Mouse (Mus musculus) heart, postnatal 0 days (tissue): ENCODE results near the gene Usp7. TPM values are rescaled to one million over a fixed set of nuclear protein-coding genes. Genes with fewer than 3 reads are reported as not detected.

Experiments
- ATAC-seq: fragments of 200-750 bp; cut with Nextera tagmentation; 2 replicates; pipeline ENCODE4 v1.8.0; 2017; ENCODE audit warnings: low read depth, moderate number of reproducible peaks, moderate library complexity; ENCODE audit not compliant: insufficient read depth
- DNase-seq: peaks from one replicate; pipeline ENCODE4 v3.0.0-alpha.2; 2016; ENCODE audit warnings: low spot score
- H3K27ac ChIP-seq: fragments of 300-500 bp; sonication (generic); 2 replicates; pipeline ENCODE4 v1.5.1; 2014; ENCODE audit warnings: low read depth, mild to moderate bottlenecking
- H3K27me3 ChIP-seq: fragments of 300-500 bp; sonication (generic); 2 replicates; pipeline ENCODE4 v1.6.1; 2014; ENCODE audit warnings: low read length, mixed read lengths; ENCODE audit not compliant: control insufficient read depth, insufficient read depth
- H3K36me3 ChIP-seq: fragments of 300-500 bp; sonication (generic); replicated peaks from 2 replicates; pipeline ENCODE4 v1.6.1; 2014; ENCODE audit warnings: low read length, mixed read lengths; ENCODE audit not compliant: control insufficient read depth, insufficient read depth
- H3K4me1 ChIP-seq: fragments of 300-500 bp; sonication (generic); 2 replicates; pipeline ENCODE4 v1.6.1; 2014; ENCODE audit warnings: antibody characterized with exemption; ENCODE audit not compliant: control insufficient read depth, insufficient read depth
- H3K4me2 ChIP-seq: fragments of 300-500 bp; sonication (generic); 2 replicates; pipeline ENCODE4 v1.6.1; 2014; ENCODE audit warnings: low read depth, mild to moderate bottlenecking, low read length, moderate library complexity
- H3K4me3 ChIP-seq: fragments of 300-500 bp; sonication (generic); 2 replicates; pipeline ENCODE4 v1.5.1; 2014; ENCODE audit warnings: low read depth, low read length
- H3K9ac ChIP-seq: fragments of 300-500 bp; sonication (generic); replicated peaks from 2 replicates; pipeline ENCODE4 v1.6.1; 2014; ENCODE audit warnings: low read depth, low read length, mixed read lengths
- H3K9me3 ChIP-seq: fragments of 300-500 bp; sonication (generic); replicated peaks from 2 replicates; pipeline ENCODE4 v1.6.1; 2016; ENCODE audit warnings: low read length; ENCODE audit not compliant: control insufficient read depth
- CTCF ChIP-seq: IDR thresholded peaks from 2 replicates; pipeline ENCODE4 v1.5.1; 2016; ENCODE audit warnings: antibody characterized with exemption, control low read depth, low read depth
- EP300 ChIP-seq: IDR thresholded peaks from 2 replicates; pipeline ENCODE4 v1.6.1; 2016; ENCODE audit warnings: antibody characterized with exemption, low read depth
- WGBS: fragments of 180-500 bp; shearing (Covaris S2); extraction: QIAGEN DNeasy Blood & Tissue Kit; methylation state at CpG from one replicate; pipeline ENCODE4 v1.1.7; 2014; 5-methylcytosine and 5-hydroxymethylcytosine counted together
- polyA plus RNA-seq: library from polyadenylated mRNA; unstranded; fragments of >200 nt; fragmentation: Nextera tagmentation; extraction: Ambion mirVana; gene quantifications from 2 replicates; pipeline ENCODE4 v1.2.1, GENCODE M21; 2015
- total RNA-seq: library from RNA; depleted of rRNA; stranded (reverse); fragments of >200 nt; gene quantifications from 2 replicates; pipeline ENCODE4 v1.2.3, GENCODE M21; 2014; ENCODE audit warnings: low replicate concordance; rRNA removed

The Usp7 gene
- total and polyA plus RNA-seq, 2 experiments from 2014 or later = 10.0 to 33.4 TPM

DNA sequence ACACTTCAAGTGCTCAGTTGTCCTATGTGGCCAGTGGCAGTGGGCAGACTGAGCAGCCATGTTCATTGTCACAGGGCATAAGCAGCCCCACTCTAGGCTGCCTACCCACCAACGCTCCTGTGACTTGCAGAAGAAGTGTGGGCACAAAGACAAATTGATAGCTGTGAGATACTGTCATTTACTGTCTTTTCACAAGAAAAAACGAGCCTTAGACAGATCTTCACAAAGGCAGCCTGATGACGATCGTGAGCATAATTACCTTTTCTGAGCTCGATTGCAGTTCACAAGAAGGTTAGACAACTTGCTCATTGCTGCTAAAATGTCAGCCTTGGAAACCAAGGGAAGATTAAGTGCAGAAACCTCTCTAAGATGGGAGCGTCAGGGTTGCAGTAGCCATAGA is 137.0 kb downstream of the Usp7 start:
- H3K4me3 ChIP-seq = no peak overlapping the region
- TF ChIP-seq EP300 = no peak
- no peak for TF ChIP-seq CTCF
- no peak overlapping the region for H3K4me2 ChIP-seq
- no peak overlapping the region for H3K9ac ChIP-seq
- no peaks in the 10 kb centered on the region for H3K27me3 ChIP-seq
- H3K36me3 ChIP-seq = peaks cover 75% of the 10 kb centered on the region
- no peaks in the 10 kb centered on the region for H3K4me1 ChIP-seq
- no peaks in the 10 kb centered on the region for H3K9me3 ChIP-seq
- no peak for DNase-seq
- no peak for ATAC-seq
- 90% methylated on average over 6 of the region's 6 CpGs for WGBS
- H3K27ac ChIP-seq = no peak overlapping the region

DNA sequence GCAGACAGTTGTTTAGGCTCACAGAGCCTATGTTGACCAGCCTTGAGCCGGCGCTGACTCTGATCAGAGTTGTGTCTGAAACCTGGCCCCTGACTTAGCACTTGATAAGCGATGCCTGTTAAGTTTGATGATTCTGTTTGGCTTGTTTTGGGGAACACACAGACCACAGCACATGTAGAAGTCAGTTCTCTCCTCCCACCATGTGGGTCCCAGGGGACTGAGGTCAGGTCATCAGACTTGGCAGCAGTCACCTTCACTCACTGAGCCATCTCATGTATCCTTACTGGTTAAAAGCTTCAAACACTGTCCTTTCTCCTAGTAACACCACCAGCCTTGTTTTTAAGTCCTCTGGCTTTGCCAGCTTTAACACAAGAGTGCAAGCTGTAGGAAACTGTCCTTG is 142.1 kb downstream of the Usp7 start:
- Histone ChIP-seq H3K4me2 (no peak overlapping the region), H3K9me3 (no peaks in the 10 kb centered on the region), H3K27me3 (no peaks in the 10 kb centered on the region), H3K4me3 (no peak overlapping the region), H3K4me1 (no peaks in the 10 kb centered on the region), H3K36me3 (peaks cover 96% of the 10 kb centered on the region), H3K27ac (no peak overlapping the region), H3K9ac (no peak overlapping the region)
- DNase-seq = no peak
- WGBS = 90% methylated on average over 3 of the region's 3 CpGs
- TF ChIP-seq CTCF (no peak), EP300 (no peak)
- no peak for ATAC-seq

DNA sequence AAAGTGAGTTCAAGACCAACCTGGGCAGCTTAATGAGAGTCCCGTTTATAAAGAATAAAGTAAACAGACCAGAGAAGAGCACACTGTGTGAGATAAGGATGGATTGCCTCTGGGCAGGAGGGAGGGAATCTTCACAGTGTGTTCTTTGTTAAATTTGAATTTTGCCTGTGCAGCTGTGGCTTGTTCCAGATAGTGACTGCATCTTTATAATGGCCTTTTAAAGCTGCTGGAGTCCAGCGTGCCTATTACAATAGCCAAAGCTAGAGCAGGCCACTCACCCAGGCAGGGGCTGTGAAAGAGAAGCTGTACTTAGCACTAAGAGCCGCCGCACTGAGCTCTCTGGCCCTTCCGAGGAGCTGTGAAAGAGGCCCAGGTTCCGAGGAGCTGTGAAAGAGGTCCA is 146.6 kb downstream of the Usp7 start:
- DNase-seq = no peak
- Histone ChIP-seq H3K27me3 (no peaks in the 10 kb centered on the region), H3K4me3 (no peak overlapping the region), H3K4me1 (no peaks in the 10 kb centered on the region), H3K9me3 (no peaks in the 10 kb centered on the region), H3K4me2 (no peak overlapping the region), H3K9ac (no peak overlapping the region), H3K36me3 (peaks cover 78% of the 10 kb centered on the region), H3K27ac (no peak overlapping the region)
- WGBS = 81% methylated on average over 6 of the region's 6 CpGs
- no peak for TF ChIP-seq EP300
- TF ChIP-seq CTCF = no peak
- no peak for ATAC-seq

DNA sequence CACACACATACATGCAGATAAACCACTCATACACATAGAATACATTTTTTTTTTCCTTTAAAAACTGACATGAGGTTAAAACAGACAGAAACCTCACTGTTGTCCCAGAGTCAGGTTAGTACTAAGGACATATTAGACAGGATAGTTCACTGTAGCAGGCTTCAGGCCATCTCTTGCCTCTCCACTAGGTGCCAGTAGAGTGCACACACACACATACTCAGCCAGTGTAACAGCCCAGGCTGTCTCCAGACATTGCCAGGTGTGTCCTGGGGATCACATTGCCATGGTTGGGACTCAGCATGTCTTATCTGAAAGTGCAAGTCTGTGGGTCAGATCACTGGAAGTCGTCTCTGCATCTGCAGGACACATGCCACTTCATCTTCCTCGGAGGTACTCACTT is 148.3 kb downstream of the Usp7 start:
- Histone ChIP-seq H3K4me3 (no peak overlapping the region), H3K9ac (no peak overlapping the region), H3K27me3 (no peaks in the 10 kb centered on the region), H3K4me2 (no peak overlapping the region), H3K27ac (no peak overlapping the region), H3K36me3 (peaks cover 62% of the 10 kb centered on the region), H3K4me1 (peaks cover 3% of the 10 kb centered on the region; the same call in 1 of the 2 replicates), H3K9me3 (no peaks in the 10 kb centered on the region)
- 57% methylated on average over 2 of the region's 2 CpGs for WGBS
- TF ChIP-seq EP300 = no peak
- TF ChIP-seq CTCF = peak; percentile 75
- DNase-seq (peak; percentile 32), ATAC-seq (peak; percentile 87)

Other genes with a start within 250 kb of the Usp7 start
- gene Pmm2, start 154.6 kb downstream of the Usp7 start, total RNA-seq = 26.2 and 26.8 TPM in 2 replicates
- 34.4 and 36.6 TPM in 2 replicates for gene Pmm2, start 154.6 kb downstream of the Usp7 start, polyA plus RNA-seq
- gene Tmem186, start 154.6 kb downstream of the Usp7 start, total RNA-seq = 14.3 and 21.8 TPM in 2 replicates
- 13.8 and 14.8 TPM in 2 replicates for gene Tmem186, start 154.6 kb downstream of the Usp7 start, polyA plus RNA-seq
- 71.6 and 76.6 TPM in 2 replicates for gene Carhsp1, start 120.2 kb downstream of the Usp7 start, total RNA-seq
- gene Carhsp1, start 120.2 kb downstream of the Usp7 start, polyA plus RNA-seq = 42.7 TPM in 2 replicates
- not detected in 2 replicates for gene Gm5767, start 111.5 kb downstream of the Usp7 start, total RNA-seq
- not detected in 2 replicates for gene Gm5767, start 111.5 kb downstream of the Usp7 start, polyA plus RNA-seq
- 39.8 and 41.9 TPM in 2 replicates for gene 1810013L24Rik, start 37.8 kb upstream of the Usp7 start, total RNA-seq
- 15.0 and 15.7 TPM in 2 replicates for gene 1810013L24Rik, start 37.8 kb upstream of the Usp7 start, polyA plus RNA-seq